Mouse (Mus musculus): ENCODE data around the gene Sh3rf3. TPM values are rescaled to one million over a fixed set of nuclear protein-coding genes. Genes with fewer than 3 reads are reported as not detected.

Sh3rf3 gene
- total RNA-seq, 1 experiment, result 1.6 TPM

GRCm38 (mm10) chr10:58907001-58907443 is 93.9 kb downstream of the Sh3rf3 start:
- TF ChIP-seq ZNF384 (IDR thresholded peaks at IDR 0.05; ENCODE audit: low read depth, low read length) (no peak), HCFC1 (IDR thresholded peaks at IDR 0.05; ENCODE audit: borderline replicate concordance, insufficient read depth, low read length) (no peak), MAFK (IDR thresholded peaks at IDR 0.05; ENCODE audit: insufficient read depth, low read depth, low read length) (no peak), CHD2 (IDR thresholded peaks at IDR 0.05; ENCODE audit: low read depth, low read length) (no peak), ZC3H11A (IDR thresholded peaks at IDR 0.05; ENCODE audit: borderline replicate concordance, low read depth, low read length) (no peak)
- Histone ChIP-seq H3K9me3 (ENCODE audit: control insufficient read depth, insufficient read depth, low read depth, low read length) (no peaks in the 10 kb centered on the region), H3K4me3 (ENCODE audit: insufficient read depth in 1 of 2, low read depth in 1 of 2, low read length in 2 of 2, poor library complexity in 1 of 2, severe bottlenecking in 1 of 2) (no peak overlapping the region), H3K9ac (ENCODE audit: insufficient read depth, low read depth, low read length, poor library complexity, severe bottlenecking) (no peak overlapping the region), H3K27ac (ENCODE audit: insufficient read depth, low read depth, low read length, poor library complexity, severe bottlenecking) (no peak overlapping the region), H3K36me3 (ENCODE audit: control insufficient read depth, insufficient read depth, low read length, poor library complexity, severe bottlenecking) (no peaks in the 10 kb centered on the region), H3K4me1 (ENCODE audit: control insufficient read depth in 2 of 2, insufficient read depth in 2 of 2, low read length in 2 of 2, poor library complexity in 1 of 2) (peaks cover 2 to 4% of the 10 kb centered on the region in 2 experiments; a peak in 2 of 4 replicates)
- no peak for DNase-seq (ENCODE audit: low read depth, low spot score)
- in situ Hi-C loops (cut with MboI; ENCODE audit: low sequenced_read_pairs in 2 of 2, unreplicated experiment in 2 of 2), result no loop called here

GRCm38 (mm10) chr10:58908451-58908850 is 95.3 kb downstream of the Sh3rf3 start:
- H3K9ac ChIP-seq (ENCODE audit: insufficient read depth, low read depth, low read length, poor library complexity, severe bottlenecking), result no peak overlapping the region
- in situ Hi-C loops (cut with MboI; ENCODE audit: low sequenced_read_pairs in 2 of 2, unreplicated experiment in 2 of 2), result no loop called here
- H3K36me3 ChIP-seq (ENCODE audit: control insufficient read depth, insufficient read depth, low read length, poor library complexity, severe bottlenecking), result no peaks in the 10 kb centered on the region
- H3K4me1 ChIP-seq (ENCODE audit: control insufficient read depth in 2 of 2, insufficient read depth in 2 of 2, low read length in 2 of 2, poor library complexity in 1 of 2), result peaks cover 2 to 4% of the 10 kb centered on the region in 2 experiments; a peak in 2 of 4 replicates
- DNase-seq (ENCODE audit: low read depth, low spot score), result no peak
- H3K27ac ChIP-seq (ENCODE audit: insufficient read depth, low read depth, low read length, poor library complexity, severe bottlenecking), result no peak overlapping the region
- no peaks in the 10 kb centered on the region for H3K9me3 ChIP-seq (ENCODE audit: control insufficient read depth, insufficient read depth, low read depth, low read length)
- TF ChIP-seq ZC3H11A (IDR thresholded peaks at IDR 0.05; ENCODE audit: borderline replicate concordance, low read depth, low read length), result no peak
- TF ChIP-seq MAFK (IDR thresholded peaks at IDR 0.05; ENCODE audit: insufficient read depth, low read depth, low read length), result no peak
- no peak for TF ChIP-seq ZNF384 (IDR thresholded peaks at IDR 0.05; ENCODE audit: low read depth, low read length)
- TF ChIP-seq CHD2 (IDR thresholded peaks at IDR 0.05; ENCODE audit: low read depth, low read length), result no peak
- no peak for TF ChIP-seq HCFC1 (IDR thresholded peaks at IDR 0.05; ENCODE audit: borderline replicate concordance, insufficient read depth, low read length)
- H3K4me3 ChIP-seq (ENCODE audit: insufficient read depth in 1 of 2, low read depth in 1 of 2, low read length in 2 of 2, poor library complexity in 1 of 2, severe bottlenecking in 1 of 2), result no peak overlapping the region

GRCm38 (mm10) chr10:58915301-58916245 is 102.4 kb downstream of the Sh3rf3 start:
- Histone ChIP-seq H3K36me3 (ENCODE audit: control insufficient read depth, insufficient read depth, low read length, poor library complexity, severe bottlenecking) (no peaks in the 10 kb centered on the region), H3K9me3 (ENCODE audit: control insufficient read depth, insufficient read depth, low read depth, low read length) (no peaks in the 10 kb centered on the region), H3K4me1 (ENCODE audit: control insufficient read depth in 2 of 2, insufficient read depth in 2 of 2, low read length in 2 of 2, poor library complexity in 1 of 2) (no peaks in the 10 kb centered on the region), H3K4me3 (ENCODE audit: insufficient read depth in 1 of 2, low read depth in 1 of 2, low read length in 2 of 2, poor library complexity in 1 of 2, severe bottlenecking in 1 of 2) (no peak overlapping the region), H3K9ac (ENCODE audit: insufficient read depth, low read depth, low read length, poor library complexity, severe bottlenecking) (no peak overlapping the region), H3K27ac (ENCODE audit: insufficient read depth, low read depth, low read length, poor library complexity, severe bottlenecking) (no peak overlapping the region)
- no peak for DNase-seq (ENCODE audit: low read depth, low spot score)
- in situ Hi-C loops (cut with MboI; ENCODE audit: low sequenced_read_pairs in 2 of 2, unreplicated experiment in 2 of 2), result no loop called here
- TF ChIP-seq CHD2 (IDR thresholded peaks at IDR 0.05; ENCODE audit: low read depth, low read length), result no peak
- no peak for TF ChIP-seq MAFK (IDR thresholded peaks at IDR 0.05; ENCODE audit: insufficient read depth, low read depth, low read length)
- TF ChIP-seq ZC3H11A (IDR thresholded peaks at IDR 0.05; ENCODE audit: borderline replicate concordance, low read depth, low read length), result no peak
- TF ChIP-seq HCFC1 (IDR thresholded peaks at IDR 0.05; ENCODE audit: borderline replicate concordance, insufficient read depth, low read length), result no peak
- no peak for TF ChIP-seq ZNF384 (IDR thresholded peaks at IDR 0.05; ENCODE audit: low read depth, low read length)

- Histone ChIP-seq H3K4me1 (ENCODE audit: control insufficient read depth in 2 of 2, insufficient read depth in 2 of 2, low read length in 2 of 2, poor library complexity in 1 of 2) (no peaks in the 10 kb centered on the region), H3K4me3 (ENCODE audit: insufficient read depth in 1 of 2, low read depth in 1 of 2, low read length in 2 of 2, poor library complexity in 1 of 2, severe bottlenecking in 1 of 2) (no peak overlapping the region), H3K36me3 (ENCODE audit: control insufficient read depth, insufficient read depth, low read length, poor library complexity, severe bottlenecking) (no peaks in the 10 kb centered on the region), H3K9ac (ENCODE audit: insufficient read depth, low read depth, low read length, poor library complexity, severe bottlenecking) (no peak overlapping the region), H3K9me3 (ENCODE audit: control insufficient read depth, insufficient read depth, low read depth, low read length) (no peaks in the 10 kb centered on the region), H3K27ac (ENCODE audit: insufficient read depth, low read depth, low read length, poor library complexity, severe bottlenecking) (no peak overlapping the region)
- in situ Hi-C loops (cut with MboI; ENCODE audit: low sequenced_read_pairs in 2 of 2, unreplicated experiment in 2 of 2), result no loop called here
- no peak for DNase-seq (ENCODE audit: low read depth, low spot score)
- TF ChIP-seq HCFC1 (IDR thresholded peaks at IDR 0.05; ENCODE audit: borderline replicate concordance, insufficient read depth, low read length) (no peak), MAFK (IDR thresholded peaks at IDR 0.05; ENCODE audit: insufficient read depth, low read depth, low read length) (no peak), ZC3H11A (IDR thresholded peaks at IDR 0.05; ENCODE audit: borderline replicate concordance, low read depth, low read length) (no peak), CHD2 (IDR thresholded peaks at IDR 0.05; ENCODE audit: low read depth, low read length) (no peak), ZNF384 (IDR thresholded peaks at IDR 0.05; ENCODE audit: low read depth, low read length) (no peak)
These were observed 108.6 kb downstream of the Sh3rf3 start for GRCm38 (mm10) chr10:58921643-58922188.
